Mouse (Mus musculus) adrenal gland (tissue): ENCODE measurements around the gene Clip2.
"Not testable (repeated sequence)": the region's sequence is repeated elsewhere in the genome, so short reads cannot be mapped to it uniquely, and the experiment has no call there.

ENCODE experiments used
- intact Hi-C: fragments of 180-260 bp; cut with DNase I; formaldehyde crosslinking; loops from one replicate; pipeline ENCODE4 v1.15.1; 2025

Clip2 gene

DNA sequence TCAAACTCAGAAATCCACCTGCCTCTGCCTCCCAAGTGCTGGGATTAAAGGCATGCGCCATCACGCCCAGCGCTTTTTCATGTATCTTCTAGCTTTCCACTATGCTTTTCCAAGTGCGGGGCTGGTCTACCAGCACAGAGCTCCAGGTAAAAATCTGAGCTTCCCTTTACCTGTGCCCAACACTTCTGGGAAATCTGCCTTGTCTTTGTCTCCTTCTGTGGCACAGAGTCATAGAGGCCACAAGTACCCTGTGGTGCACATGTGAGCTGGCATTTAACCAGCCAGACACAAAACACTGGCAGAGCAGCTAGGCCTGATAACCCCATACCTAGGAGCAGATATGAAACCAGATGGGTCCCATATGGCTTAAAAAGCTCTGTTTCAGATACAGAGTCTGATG lies 59.3 kb downstream of the Clip2 start:
- intact Hi-C loops: loop anchor here (5.0 to 10.0 kb wide), 2 partner anchors 209 to 402 kb away; no protein-coding TSS in a partner anchor

DNA sequence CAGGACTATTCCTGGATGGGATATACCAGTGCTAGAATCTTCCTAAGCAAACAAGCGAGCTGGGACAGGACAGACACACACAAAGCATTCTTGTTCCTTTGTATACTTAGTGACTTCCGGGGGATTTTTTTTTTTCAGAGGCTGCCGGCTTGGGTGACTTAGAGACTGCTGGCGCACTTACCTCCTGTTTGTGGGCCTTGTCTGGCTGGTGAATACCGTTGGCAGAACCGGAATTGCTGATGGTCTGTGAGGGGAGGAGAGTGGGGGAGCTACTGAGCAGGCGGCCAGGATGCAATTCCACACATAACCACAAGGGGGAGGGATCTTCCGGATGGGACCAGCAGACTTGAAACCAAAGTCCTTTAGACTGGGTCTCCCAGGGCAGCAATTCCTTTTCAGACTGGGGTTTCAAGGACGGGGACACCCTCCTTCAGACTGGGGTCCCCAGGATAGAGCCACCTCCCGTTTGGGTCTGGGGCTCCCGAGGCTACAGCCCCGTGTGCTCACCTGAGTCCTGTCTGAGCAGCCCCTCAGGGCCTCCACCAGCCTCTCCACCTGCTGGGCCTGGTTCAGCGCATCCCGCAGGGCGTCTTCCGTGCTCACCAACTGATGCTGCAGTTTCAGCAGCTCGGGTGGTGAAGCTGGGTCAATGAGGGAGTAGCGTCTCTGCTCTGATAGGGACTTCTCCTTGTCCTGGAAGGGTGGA lies 60.4 kb downstream of the Clip2 start:
- intact Hi-C loops: loop anchor here (5.0 to 10.0 kb wide), 2 partner anchors 210 to 403 kb away; no protein-coding TSS in a partner anchor

DNA sequence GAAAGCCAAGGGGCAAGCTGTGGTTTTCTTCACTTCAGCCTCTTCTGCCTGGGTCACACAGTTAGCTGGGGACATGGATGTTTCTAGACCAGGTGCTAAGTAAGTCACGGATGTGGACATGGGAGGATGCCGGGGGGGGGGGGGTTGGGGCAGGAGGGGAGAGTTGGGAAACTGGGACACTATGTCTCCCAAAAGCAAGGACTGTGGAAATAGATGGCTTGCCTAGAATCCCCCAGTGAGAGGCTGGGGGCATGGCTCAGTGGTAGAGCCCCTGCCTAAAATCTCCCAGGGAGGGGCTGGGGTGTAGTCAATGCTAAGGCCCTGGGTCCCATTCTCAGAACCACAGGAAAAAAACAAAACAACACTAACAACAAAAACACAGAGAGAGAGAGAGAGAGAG lies 61.0 kb downstream of the Clip2 start:
- intact Hi-C loops: loop anchor here (5.0 to 10.0 kb wide), 2 partner anchors 211 to 404 kb away; no protein-coding TSS in a partner anchor

GRCm38 (mm10) chr5:134490465-134490864 lies 61.8 kb downstream of the Clip2 start:
- intact Hi-C loops: loop anchor here (5.0 to 10.0 kb wide), 2 partner anchors 212 to 404 kb away; no protein-coding TSS in a partner anchor

GRCm38 (mm10) chr5:134489583-134489982 lies 62.7 kb downstream of the Clip2 start:
- intact Hi-C loops: loop anchor here (5.0 kb wide), 1 partner anchor 307 kb away; the partner anchor contains the start of gene Gtf2ird2

- intact Hi-C loops: loop anchor here (5.0 kb wide), 1 partner anchor 306 kb away; the partner anchor contains the start of gene Gtf2ird2
Measured at GRCm38 (mm10) chr5:134488596-134488995, 63.6 kb downstream of the Clip2 start.

DNA sequence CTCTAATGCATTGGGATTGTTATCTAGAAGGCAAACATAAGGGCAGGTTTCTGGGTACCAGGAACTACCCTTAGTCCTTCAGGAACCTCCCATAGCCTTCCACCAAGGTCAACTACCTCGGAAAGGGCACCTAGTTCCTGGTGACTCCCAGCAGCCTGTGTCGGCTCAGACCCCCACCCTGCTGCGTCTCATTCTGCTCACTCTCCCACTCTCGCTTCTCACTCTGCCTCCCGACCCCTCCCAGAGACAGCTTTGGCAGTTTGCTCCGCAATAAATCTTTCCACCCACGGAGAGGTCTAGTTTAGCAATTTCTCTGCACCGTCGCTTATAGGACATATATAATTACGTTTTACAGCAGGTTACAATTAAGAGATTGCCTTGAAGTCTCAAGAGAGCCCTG lies 64.2 kb downstream of the Clip2 start:
- intact Hi-C loops: loop anchor here (5.0 kb wide), 1 partner anchor 306 kb away; the partner anchor contains the start of gene Gtf2ird2

- intact Hi-C loops: loop anchor here (2.0 to 5.0 kb wide), 4 partner anchors 19 to 304 kb away; partner anchors contain the start of gene Gtf2ird2
Measured at GRCm38 (mm10) chr5:134485900-134486665, 66.2 kb downstream of the Clip2 start.

DNA sequence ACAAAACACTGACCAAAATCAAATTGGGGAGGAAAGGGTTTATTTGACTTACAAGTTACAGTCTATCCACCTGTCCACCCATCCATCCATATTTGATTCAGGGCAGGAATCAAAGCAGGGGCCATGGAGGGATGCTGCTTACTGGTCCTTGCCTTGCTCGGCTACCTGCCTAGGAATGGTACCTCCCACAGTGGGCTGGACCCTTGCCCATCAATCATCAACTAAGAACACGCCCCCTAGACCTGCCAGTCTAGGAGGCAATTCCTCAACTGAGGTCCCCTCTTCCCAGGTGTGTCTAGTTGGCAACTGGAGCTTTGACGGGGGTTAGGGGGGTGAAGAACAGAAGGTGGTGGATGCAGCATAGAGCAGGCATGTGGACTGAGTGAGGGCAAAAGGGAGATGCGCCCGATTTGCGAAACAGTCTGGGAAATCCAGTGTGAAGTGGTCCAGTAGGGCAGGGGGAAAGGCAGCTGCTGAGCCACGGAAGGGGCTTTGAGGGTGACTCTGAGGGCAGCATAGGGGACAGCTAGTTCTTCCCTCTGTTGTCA lies 67.0 kb downstream of the Clip2 start:
- intact Hi-C loops: loop anchor here (2.0 to 5.0 kb wide), 3 partner anchors 18 to 303 kb away; partner anchors contain the start of gene Gtf2ird2

DNA sequence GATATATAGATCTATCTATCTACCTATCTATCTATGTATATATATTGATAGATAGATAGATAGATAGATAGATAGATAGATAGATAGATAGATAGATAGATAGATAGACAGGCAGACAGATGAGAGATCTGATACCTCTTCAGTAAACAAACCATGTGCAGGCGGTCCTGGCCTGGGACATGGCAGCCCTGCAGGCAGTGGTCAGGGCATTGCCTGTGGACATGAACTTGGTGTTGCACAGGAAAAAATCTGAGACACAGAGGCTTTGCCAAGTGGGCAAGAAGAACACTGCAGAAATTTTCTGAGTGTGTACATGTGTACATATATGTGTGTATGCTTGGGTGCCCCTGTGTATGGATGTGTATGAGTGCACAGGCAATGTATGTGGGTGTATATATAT lies 68.9 kb downstream of the Clip2 start:
- intact Hi-C loops: no loop called here

GRCm38 (mm10) chr5:134482331-134482730 lies 69.9 kb downstream of the Clip2 start:
- intact Hi-C loops: no loop called here

DNA sequence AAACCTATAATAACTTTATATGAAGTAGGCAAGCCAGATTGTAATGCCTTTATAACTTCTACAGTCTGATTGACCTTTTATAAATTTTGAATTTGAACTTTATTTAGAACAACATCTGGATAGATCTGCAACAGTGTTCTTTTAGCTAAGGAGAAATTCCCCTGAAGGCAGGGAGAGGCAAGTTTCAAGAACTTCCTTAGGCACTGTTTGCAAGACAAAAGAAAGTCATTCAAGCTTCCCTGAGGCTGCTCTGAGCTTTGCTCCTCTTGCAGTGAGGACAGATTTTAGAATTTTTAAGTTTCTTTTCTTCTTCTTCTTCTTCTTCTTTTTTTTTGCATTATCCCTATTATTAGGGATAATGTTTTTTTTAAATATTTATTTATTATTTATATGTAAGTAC lies 73.3 kb downstream of the Clip2 start:
- intact Hi-C loops: not testable (repeated sequence)

DNA sequence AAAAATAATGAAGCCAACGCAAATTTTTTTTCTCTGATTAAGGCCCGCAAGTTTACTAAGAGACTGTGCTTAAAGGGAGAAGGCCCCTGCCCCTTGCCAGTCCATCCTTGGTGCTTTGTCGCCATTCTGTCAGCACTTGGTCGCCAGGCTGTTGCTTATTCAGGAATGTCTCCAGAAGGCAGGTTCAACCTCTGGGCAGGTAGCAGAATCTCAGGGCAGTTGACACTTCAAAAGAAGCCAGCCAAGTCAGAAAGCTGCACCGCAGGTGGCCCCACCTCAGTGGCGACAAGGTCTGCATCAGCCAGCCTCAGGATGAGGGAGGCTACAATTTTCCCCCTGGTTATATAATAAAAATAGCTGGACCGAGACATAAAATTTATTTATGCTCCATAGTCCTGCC lies 76.5 kb downstream of the Clip2 start:
- intact Hi-C loops: not testable (repeated sequence)

GRCm38 (mm10) chr5:134475006-134475605 lies 77.1 kb downstream of the Clip2 start:
- intact Hi-C loops: no loop called here

DNA sequence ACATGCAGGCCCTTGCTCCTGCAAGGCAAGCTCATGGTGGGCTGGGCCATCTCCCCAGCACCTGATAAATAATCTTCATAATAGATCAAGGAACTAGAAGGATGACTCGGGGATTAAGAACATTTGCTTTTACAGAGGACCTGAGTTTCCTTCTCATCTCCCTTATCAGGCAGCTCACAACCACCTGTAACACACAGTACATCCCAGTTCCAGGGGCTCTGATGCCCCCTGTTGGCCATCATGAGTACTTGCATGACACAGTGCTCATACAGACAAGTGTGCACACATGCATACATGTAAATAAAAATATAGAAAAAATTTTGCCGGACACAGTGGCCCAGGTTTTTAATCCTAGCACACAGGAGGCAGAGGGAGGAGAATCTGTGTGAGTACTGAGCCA lies 78.3 kb downstream of the Clip2 start:
- intact Hi-C loops: loop anchor here (5.0 kb wide), 1 partner anchor 87 kb away; no protein-coding TSS in a partner anchor

- intact Hi-C loops: loop anchor here (5.0 kb wide), 1 partner anchor 83 kb away; no protein-coding TSS in a partner anchor
Measured at GRCm38 (mm10) chr5:134470538-134471169, 81.6 kb downstream of the Clip2 start.

- intact Hi-C loops: loop anchor here (5.0 kb wide), 1 partner anchor 82 kb away; no protein-coding TSS in a partner anchor
Measured at GRCm38 (mm10) chr5:134469559-134470150, 82.6 kb downstream of the Clip2 start.

DNA sequence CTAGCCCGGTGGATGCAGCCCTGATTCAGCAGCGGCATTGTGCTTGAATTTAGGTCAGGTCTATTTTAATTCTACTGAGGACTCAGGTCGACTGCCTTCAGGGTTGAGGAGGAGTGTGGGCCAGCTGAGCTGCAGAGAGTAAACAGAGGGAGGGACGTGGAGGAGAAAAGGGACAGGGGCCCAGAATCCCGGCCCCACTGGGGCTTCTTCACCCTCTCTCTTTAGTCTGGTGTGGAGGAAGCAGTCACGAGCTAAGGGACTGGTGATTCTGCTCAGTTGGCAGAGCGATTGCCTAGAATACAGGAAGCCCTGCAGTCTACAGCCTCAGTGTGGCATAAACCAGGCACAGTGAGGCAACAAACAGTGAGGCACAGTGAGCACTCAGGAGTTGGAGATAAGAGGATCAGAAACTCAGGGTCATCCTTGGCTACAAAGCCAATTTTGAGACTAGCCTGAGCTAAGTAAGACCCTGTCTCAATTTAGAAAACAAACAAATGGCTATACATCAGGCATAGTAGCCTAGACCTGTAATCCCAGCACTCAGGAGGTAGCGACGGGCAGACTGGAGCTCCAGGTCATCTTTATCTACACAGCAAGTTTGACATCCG lies 84.0 kb downstream of the Clip2 start:
- intact Hi-C loops: no loop called here

DNA sequence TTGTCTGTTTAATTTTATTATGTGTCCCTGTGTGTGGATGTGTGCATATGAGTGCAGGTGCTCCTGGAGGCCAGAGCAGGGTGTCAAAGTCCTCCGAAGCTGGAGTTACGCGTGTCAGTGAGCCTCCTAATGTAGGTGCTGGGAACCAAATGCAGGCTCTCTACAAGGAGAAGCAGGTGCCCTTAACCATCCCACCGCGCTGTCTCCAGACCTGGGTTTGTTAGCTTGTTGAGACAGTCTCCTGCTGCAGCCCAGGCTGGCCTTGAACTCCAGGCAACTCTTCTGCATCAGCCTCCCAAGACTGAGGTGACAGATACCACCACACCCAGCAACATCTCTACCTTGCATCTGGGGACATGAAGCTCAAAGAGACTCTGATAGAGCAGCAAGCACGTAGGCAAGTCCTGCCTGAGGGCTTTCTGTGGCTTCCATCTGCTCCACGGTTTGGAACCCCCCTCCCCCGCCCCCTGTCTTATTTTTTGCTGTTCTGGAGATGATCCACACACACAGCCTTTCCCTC lies 85.1 kb downstream of the Clip2 start:
- intact Hi-C loops: loop anchor here (2.0 kb wide), 1 partner anchor 18 kb away; no protein-coding TSS in a partner anchor
